Mouse (Mus musculus) hindbrain, postnatal 0 days (tissue): Measurements from ENCODE around the gene Morc1. TPM values are rescaled to one million over a fixed set of nuclear protein-coding genes. Genes with fewer than 3 reads are reported as not detected.

Experiments
- ATAC-seq: fragments of 200-750 bp; cut with Nextera tagmentation; 2 replicates; pipeline ENCODE4 v1.8.0; 2017; ENCODE audit warnings: mild to moderate bottlenecking, moderate TSS enrichment, moderate library complexity
- DNase-seq: peaks from one replicate; pipeline ENCODE4 v3.0.0-alpha.2; 2015; ENCODE audit warnings: low spot score
- H3K27ac ChIP-seq: fragments of 300-500 bp; sonication (generic); 2 replicates; pipeline ENCODE4 v1.5.1; 2014; ENCODE audit warnings: mild to moderate bottlenecking
- H3K27me3 ChIP-seq: fragments of 300-500 bp; sonication (generic); 2 replicates; pipeline ENCODE4 v1.6.1; 2014; ENCODE audit warnings: low read length, mixed read lengths; ENCODE audit not compliant: insufficient read depth
- H3K36me3 ChIP-seq: fragments of 300-500 bp; sonication (generic); 2 replicates; pipeline ENCODE4 v1.6.1; 2014; ENCODE audit warnings: low read length, mixed read lengths; ENCODE audit not compliant: insufficient read depth
- H3K4me1 ChIP-seq: fragments of 300-500 bp; sonication (generic); 2 replicates; pipeline ENCODE4 v1.6.1; 2014; ENCODE audit warnings: antibody characterized with exemption, low read length, mixed read lengths; ENCODE audit not compliant: insufficient read depth
- H3K4me2 ChIP-seq: fragments of 300-500 bp; sonication (generic); 2 replicates; pipeline ENCODE4 v1.6.1; 2014; ENCODE audit warnings: low read depth, mild to moderate bottlenecking, low read length, moderate library complexity, mixed read lengths
- H3K4me3 ChIP-seq: fragments of 300-500 bp; sonication (generic); 2 replicates; pipeline ENCODE4 v1.5.1; 2014; ENCODE audit warnings: low read length
- H3K9ac ChIP-seq: fragments of 300-500 bp; sonication (generic); replicated peaks from 2 replicates; pipeline ENCODE4 v1.6.1; 2014; ENCODE audit warnings: mild to moderate bottlenecking, low read length, moderate library complexity, mixed read lengths
- H3K9me3 ChIP-seq: fragments of 300-500 bp; sonication (generic); 2 replicates; pipeline ENCODE4 v1.6.1; 2016; ENCODE audit warnings: low read length, mixed read lengths
- CTCF ChIP-seq: IDR thresholded peaks from 2 replicates; pipeline ENCODE4 v1.5.1; 2016; ENCODE audit warnings: antibody characterized with exemption, control low read depth, low read depth
- WGBS: fragments of 180-500 bp; shearing (Covaris S2); extraction: QIAGEN DNeasy Blood & Tissue Kit; methylation state at CpG from one replicate; pipeline ENCODE4 v1.1.7; 2014; 5-methylcytosine and 5-hydroxymethylcytosine counted together
- polyA plus RNA-seq: library from polyadenylated mRNA; unstranded; fragments of >200 nt; fragmentation: Nextera tagmentation; extraction: Ambion mirVana; gene quantifications from 2 replicates; pipeline ENCODE4 v1.2.1, GENCODE M21; 2015
- total RNA-seq: library from RNA; depleted of rRNA; stranded (reverse); fragments of >200 nt; gene quantifications from 2 replicates; pipeline ENCODE4 v1.2.3, GENCODE M21; 2014; rRNA removed

Morc1 gene
- total RNA-seq (0.21 TPM in 1 of 2 replicates, not detected in the other), polyA plus RNA-seq (0.11 and 0.20 TPM in 2 replicates)

DNA sequence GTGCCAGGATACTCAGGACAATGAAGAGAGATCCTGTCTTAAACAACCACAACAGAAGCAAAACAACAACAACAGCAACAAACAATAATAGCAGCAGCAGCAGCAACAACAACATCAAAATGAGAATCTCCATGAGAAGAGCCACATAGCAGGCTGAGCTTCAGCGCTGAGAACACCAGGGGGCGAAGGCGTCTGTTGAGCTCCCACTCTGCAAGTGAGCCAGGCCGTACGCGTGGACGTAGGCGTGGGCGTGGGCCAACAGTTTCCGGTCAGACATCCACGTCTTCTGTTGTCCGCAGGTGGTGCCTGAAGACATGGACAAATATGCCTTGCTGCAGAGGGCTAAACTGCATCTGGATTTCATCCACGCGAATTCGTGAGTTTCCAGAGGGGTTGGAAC, at the start of gene Morc1:
Gene Morc1, plus strand, starts transcription at position 211 of the 400 bp plus-strand sequence.
- no peaks in the 10 kb centered on the region for H3K9me3 ChIP-seq
- H3K36me3 ChIP-seq = no peaks in the 10 kb centered on the region
- ATAC-seq (no peak), DNase-seq (no peak)
- H3K27ac ChIP-seq = no peak within 1 kb of the TSS
- no peak within 1 kb of the TSS for H3K9ac ChIP-seq
- H3K4me3 ChIP-seq = no peak within 1 kb of the TSS
- no peak; the same call in 1 of the 2 replicates for TF ChIP-seq CTCF
- H3K27me3 ChIP-seq = no peaks in the 10 kb centered on the region
- 87% methylated on average over 15 of the region's 15 CpGs for WGBS
- H3K4me2 ChIP-seq = no peak within 1 kb of the TSS
- no peaks in the 10 kb centered on the region for H3K4me1 ChIP-seq

DNA sequence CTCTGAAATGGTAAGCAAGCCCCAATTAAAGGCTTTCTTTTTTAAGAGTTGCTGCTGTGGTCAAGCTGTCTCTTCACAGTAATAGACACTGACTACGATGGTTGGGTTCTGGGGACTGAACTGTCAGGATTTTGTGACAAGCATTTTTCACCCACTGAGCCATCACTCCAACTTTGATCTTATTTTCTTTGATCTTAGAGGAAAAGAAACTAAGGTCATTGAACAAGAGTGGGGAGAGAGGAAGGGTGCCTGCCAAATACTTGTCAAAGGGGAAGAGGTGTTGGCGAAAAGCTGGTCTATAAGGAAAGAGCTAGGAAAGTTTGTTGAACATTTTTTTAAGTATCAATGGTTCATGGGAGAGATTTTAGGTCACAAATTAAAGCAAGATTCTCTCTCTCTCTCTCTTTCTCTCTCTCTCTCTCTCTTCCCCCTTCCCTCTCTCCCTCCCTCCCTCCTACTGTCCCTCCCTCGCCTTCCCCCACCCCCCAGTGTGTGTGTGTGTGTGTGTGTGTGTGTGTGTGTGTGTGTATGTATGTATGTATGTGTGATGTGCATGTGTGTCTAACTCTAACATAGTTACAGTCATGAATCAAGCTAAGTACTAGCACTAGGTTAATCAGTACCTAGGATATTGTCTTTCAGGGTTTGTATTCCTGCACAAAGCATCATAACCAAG, 47.3 kb upstream of the Morc1 start:
- H3K4me2 ChIP-seq = no peak overlapping the region
- 79% methylated on average over 3 of the region's 3 CpGs for WGBS

GRCm38 (mm10) chr16:48386982-48387381, 44.1 kb upstream of the Morc1 start:
- no peak for DNase-seq
- no peaks in the 10 kb centered on the region for H3K27me3 ChIP-seq
- no peak for TF ChIP-seq CTCF
- no peak overlapping the region for H3K9ac ChIP-seq
- WGBS = 76% methylated on average over 2 of the region's 2 CpGs
- H3K4me1 ChIP-seq = no peaks in the 10 kb centered on the region
- H3K36me3 ChIP-seq = no peaks in the 10 kb centered on the region
- H3K9me3 ChIP-seq = no peaks in the 10 kb centered on the region
- no peak overlapping the region for H3K27ac ChIP-seq
- no peak overlapping the region for H3K4me2 ChIP-seq
- no peak overlapping the region for H3K4me3 ChIP-seq
- no peak for ATAC-seq

More for the DNA sequence above, 47.3 kb upstream of the Morc1 start:
- Histone ChIP-seq H3K36me3 (no peaks in the 10 kb centered on the region), H3K4me1 (no peaks in the 10 kb centered on the region), H3K27me3 (no peaks in the 10 kb centered on the region), H3K9ac (no peak overlapping the region), H3K4me3 (no peak overlapping the region), H3K9me3 (no peaks in the 10 kb centered on the region), H3K27ac (no peak overlapping the region)
- no peak for TF ChIP-seq CTCF
- no peak for ATAC-seq
- no peak for DNase-seq

DNA sequence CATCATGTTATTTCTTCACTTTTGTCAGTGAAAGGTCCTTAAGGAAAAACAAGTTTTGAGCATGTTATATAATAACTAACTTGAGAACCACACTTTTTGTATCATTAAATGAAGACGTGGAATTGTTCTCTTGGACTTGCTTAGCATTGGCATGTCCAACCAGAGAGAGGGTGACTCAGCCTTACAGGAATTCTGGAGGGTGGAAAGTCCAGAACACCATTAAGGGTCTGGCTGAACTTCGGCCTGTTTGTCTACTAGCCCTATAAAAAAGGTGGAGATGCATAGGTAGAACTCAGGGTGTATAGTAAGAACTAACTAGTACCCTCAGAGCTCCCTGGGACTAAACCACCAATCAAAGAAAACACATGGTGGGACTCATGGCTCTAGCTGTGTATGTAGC, 35.8 kb upstream of the Morc1 start:
- no peak overlapping the region for H3K4me3 ChIP-seq
- no peaks in the 10 kb centered on the region for H3K36me3 ChIP-seq
- no peak overlapping the region for H3K27ac ChIP-seq
- no peak overlapping the region for H3K4me2 ChIP-seq
- ATAC-seq (no peak), DNase-seq (no peak)
- no peaks in the 10 kb centered on the region for H3K9me3 ChIP-seq
- H3K4me1 ChIP-seq = no peaks in the 10 kb centered on the region
- no peak for TF ChIP-seq CTCF
- H3K27me3 ChIP-seq = no peaks in the 10 kb centered on the region
- no peak overlapping the region for H3K9ac ChIP-seq
- 91% methylated on average over 2 of the region's 2 CpGs for WGBS

DNA sequence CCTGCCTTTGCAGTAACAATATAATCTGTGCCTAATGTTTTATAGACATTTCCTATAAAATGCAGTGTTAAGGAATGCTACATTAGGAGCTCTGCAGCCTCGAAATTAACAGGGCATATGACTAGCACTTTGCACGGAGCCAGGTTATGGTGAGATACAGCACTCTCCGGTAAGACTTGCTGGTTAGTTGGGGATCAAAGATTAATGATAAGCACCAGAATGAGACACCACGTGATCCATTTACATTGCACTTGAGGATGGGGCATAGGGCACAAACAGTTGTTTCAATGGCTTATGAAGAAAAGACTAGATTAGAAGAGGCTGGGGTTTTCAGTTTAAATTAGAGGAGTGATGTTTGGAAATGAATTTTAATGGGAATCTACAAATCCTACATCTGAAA, 28.1 kb upstream of the Morc1 start:
- Histone ChIP-seq H3K4me2 (no peak overlapping the region), H3K4me3 (no peak overlapping the region), H3K4me1 (no peaks in the 10 kb centered on the region), H3K9me3 (no peaks in the 10 kb centered on the region), H3K9ac (no peak overlapping the region), H3K27ac (no peak overlapping the region), H3K27me3 (no peaks in the 10 kb centered on the region), H3K36me3 (no peaks in the 10 kb centered on the region)
- TF ChIP-seq CTCF = no peak
- no peak for DNase-seq
- WGBS = 81% methylated on average over 4 of the region's 4 CpGs
- ATAC-seq = no peak

DNA sequence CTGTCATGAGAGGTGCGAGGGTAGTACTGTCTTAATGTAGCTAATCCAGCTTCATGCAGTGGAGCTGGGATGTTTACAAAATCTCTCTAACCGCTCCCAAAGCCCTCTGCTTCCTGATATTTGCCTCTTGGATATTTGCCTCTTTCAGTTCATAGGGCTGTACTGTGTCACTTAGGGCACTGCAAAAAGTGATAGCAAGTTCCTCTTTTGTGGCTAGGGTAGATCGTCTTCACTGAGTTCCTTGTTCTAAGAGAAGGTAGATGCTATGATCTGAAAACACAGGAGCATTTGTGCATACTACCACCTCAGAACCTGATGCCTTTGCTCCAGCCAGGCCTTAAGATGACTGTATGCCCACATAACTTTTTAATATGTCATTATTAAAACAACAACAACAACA, 27.6 kb upstream of the Morc1 start:
- H3K4me1 ChIP-seq = no peaks in the 10 kb centered on the region
- H3K9me3 ChIP-seq = no peaks in the 10 kb centered on the region
- H3K27me3 ChIP-seq = no peaks in the 10 kb centered on the region
- no peaks in the 10 kb centered on the region for H3K36me3 ChIP-seq
- no peak overlapping the region for H3K9ac ChIP-seq
- DNase-seq (no peak), ATAC-seq (no peak)
- no peak overlapping the region for H3K27ac ChIP-seq
- H3K4me3 ChIP-seq = no peak overlapping the region
- H3K4me2 ChIP-seq = no peak overlapping the region
- no peak for TF ChIP-seq CTCF
- WGBS = 88% methylated on average over 3 of the region's 3 CpGs

- no peaks in the 10 kb centered on the region for H3K36me3 ChIP-seq
- no peak for DNase-seq
- H3K27me3 ChIP-seq = no peaks in the 10 kb centered on the region
- no peak overlapping the region for H3K9ac ChIP-seq
- no peak overlapping the region for H3K27ac ChIP-seq
- H3K9me3 ChIP-seq = no peaks in the 10 kb centered on the region
- no peaks in the 10 kb centered on the region for H3K4me1 ChIP-seq
- TF ChIP-seq CTCF = no peak
- no peak overlapping the region for H3K4me3 ChIP-seq
- no peak for ATAC-seq
- no peak overlapping the region for H3K4me2 ChIP-seq
Measured at GRCm38 (mm10) chr16:48404009-48404408, 27.0 kb upstream of the Morc1 start.
